Mouse (Mus musculus) cortical plate, adult 2 months (tissue): Measurements from ENCODE around the gene Dynlt1b. TPM values are rescaled to one million over a fixed set of nuclear protein-coding genes. Genes with fewer than 3 reads are reported as not detected.
"Not testable (repeated sequence)": the region's sequence is repeated elsewhere in the genome, so short reads cannot be mapped to it uniquely, and the experiment has no call there.

Experiments
- H3K27ac ChIP-seq: fragments of 200-500 bp; 2 replicates; pipeline ENCODE4 v1.5.1; 2012; ENCODE audit warnings: low read length, control low read depth, inconsistent platforms; ENCODE audit not compliant: insufficient read depth
- H3K4me1 ChIP-seq: fragments of 200-500 bp; 2 replicates; pipeline ENCODE4 v1.6.1; 2011; ENCODE audit warnings: low read length; ENCODE audit not compliant: control insufficient read depth, insufficient read depth
- H3K4me3 ChIP-seq: fragments of 200-500 bp; 2 replicates; pipeline ENCODE4 v1.5.1; 2011; ENCODE audit warnings: mild to moderate bottlenecking, low read length, control low read depth; ENCODE audit not compliant: insufficient read depth
- polyA plus RNA-seq: library from polyadenylated mRNA; depleted of rRNA; stranded (reverse); fragments of >200 nt; gene quantifications from 2 replicates; pipeline ENCODE4 v1.2.3, GENCODE M21; 2012

The Dynlt1b gene
- polyA plus RNA-seq, 1 experiment, result 86.0 TPM

- H3K4me1 ChIP-seq, H3K27ac ChIP-seq, H3K4me3 ChIP-seq: not testable (repeated sequence)
These were observed 10.7 kb downstream of the Dynlt1b start for GRCm38 (mm10) chr17:6440493-6441077.

- not testable (repeated sequence) for H3K4me1 ChIP-seq, H3K4me3 ChIP-seq, H3K27ac ChIP-seq
These were observed 11.3 kb downstream of the Dynlt1b start for GRCm38 (mm10) chr17:6441254-6441653.

- H3K27ac ChIP-seq, H3K4me1 ChIP-seq, H3K4me3 ChIP-seq: not testable (repeated sequence)
These were observed 12.6 kb downstream of the Dynlt1b start for GRCm38 (mm10) chr17:6442513-6442912.

- not testable (repeated sequence) for H3K4me3 ChIP-seq, H3K27ac ChIP-seq, H3K4me1 ChIP-seq
These were observed 16.1 kb downstream of the Dynlt1b start for GRCm38 (mm10) chr17:6445794-6446587.

GRCm38 (mm10) chr17:6448293-6448692 is 18.4 kb downstream of the Dynlt1b start:
- H3K27ac ChIP-seq, H3K4me3 ChIP-seq: not testable (repeated sequence)

GRCm38 (mm10) chr17:6449166-6449565 is 19.3 kb downstream of the Dynlt1b start:
- H3K27ac ChIP-seq, H3K4me1 ChIP-seq, H3K4me3 ChIP-seq: not testable (repeated sequence)

More at GRCm38 (mm10) chr17:6448293-6448692, 18.4 kb downstream of the Dynlt1b start:
- not testable (repeated sequence) for H3K4me1 ChIP-seq

- H3K4me1 ChIP-seq, H3K4me3 ChIP-seq: not testable (repeated sequence)
These were observed 21.3 kb downstream of the Dynlt1b start for GRCm38 (mm10) chr17:6451205-6451604.

GRCm38 (mm10) chr17:6452689-6453088 is 22.8 kb downstream of the Dynlt1b start:
- H3K27ac ChIP-seq, H3K4me3 ChIP-seq, H3K4me1 ChIP-seq: not testable (repeated sequence)

More at GRCm38 (mm10) chr17:6451205-6451604, 21.3 kb downstream of the Dynlt1b start:
- not testable (repeated sequence) for H3K27ac ChIP-seq

- H3K27ac ChIP-seq, H3K4me3 ChIP-seq, H3K4me1 ChIP-seq: not testable (repeated sequence)
These were observed 24.8 kb downstream of the Dynlt1b start for GRCm38 (mm10) chr17:6454703-6455102.

GRCm38 (mm10) chr17:6455883-6456282 is 26.0 kb downstream of the Dynlt1b start:
- not testable (repeated sequence) for H3K4me3 ChIP-seq, H3K27ac ChIP-seq, H3K4me1 ChIP-seq

GRCm38 (mm10) chr17:6456614-6457402 is 26.9 kb downstream of the Dynlt1b start:
- H3K27ac ChIP-seq, H3K4me1 ChIP-seq, H3K4me3 ChIP-seq: not testable (repeated sequence)

- not testable (repeated sequence) for H3K4me3 ChIP-seq, H3K4me1 ChIP-seq, H3K27ac ChIP-seq
These were observed 31.2 kb downstream of the Dynlt1b start for GRCm38 (mm10) chr17:6461083-6461595.

- not testable (repeated sequence) for H3K4me1 ChIP-seq, H3K27ac ChIP-seq, H3K4me3 ChIP-seq
These were observed 35.8 kb downstream of the Dynlt1b start for GRCm38 (mm10) chr17:6465735-6466134.
